Mouse (Mus musculus) CD4-positive, CD25-positive, alpha-beta regulatory T cell (primary cell): ENCODE results near the gene Car9. TPM values are rescaled to one million over a fixed set of nuclear protein-coding genes. Genes with fewer than 3 reads are reported as not detected.

Source experiments
- polyA plus RNA-seq: library from polyadenylated mRNA; unstranded; fragments of 100-300 nt; shearing (Covaris generic); gene quantifications from one replicate; pipeline ENCODE4 v1.2.1, GENCODE M21; 2017

Car9 gene
- 1.1 TPM for polyA plus RNA-seq

DNA sequence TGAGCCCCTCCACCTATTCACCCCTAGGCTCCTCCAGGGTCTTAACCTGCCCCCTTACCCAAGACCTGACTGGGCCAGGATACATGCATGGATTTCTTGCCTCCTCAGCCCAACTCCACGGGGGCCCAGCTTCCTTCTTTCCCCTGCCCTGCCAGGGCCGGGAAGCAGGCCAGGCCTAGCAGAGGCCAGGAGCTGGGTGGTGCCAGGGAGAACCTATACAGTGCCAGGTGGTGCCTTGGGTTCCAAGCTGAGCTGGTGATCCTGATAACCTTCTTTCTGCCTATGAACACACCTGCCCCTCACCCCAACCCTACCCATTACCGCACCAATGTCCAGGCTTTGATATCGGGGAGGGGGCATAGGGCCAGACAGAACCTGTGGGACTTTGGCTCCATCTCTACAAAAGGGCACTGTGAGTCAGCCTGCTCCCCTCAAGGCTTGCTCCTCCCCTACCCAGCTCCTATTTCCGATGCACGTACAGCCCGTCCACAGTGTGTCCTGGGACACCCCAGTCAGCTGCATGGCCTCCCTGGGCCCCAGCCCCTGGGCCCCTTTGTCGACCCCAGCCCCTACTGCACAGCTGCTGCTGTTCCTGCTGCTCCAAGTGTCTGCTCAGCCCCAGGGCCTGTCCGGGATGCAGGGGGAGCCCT, at the start of gene Car9:
TSS of gene Car9 (plus strand) at position 431 of the 650 bp plus-strand sequence.

GRCm38 (mm10) chr4:43483535-43484091, 23.2 kb upstream of the Car9 start, which contains the start of gene Sit1:
TSS of gene Sit1 (minus strand) at chr4:43483734.

DNA sequence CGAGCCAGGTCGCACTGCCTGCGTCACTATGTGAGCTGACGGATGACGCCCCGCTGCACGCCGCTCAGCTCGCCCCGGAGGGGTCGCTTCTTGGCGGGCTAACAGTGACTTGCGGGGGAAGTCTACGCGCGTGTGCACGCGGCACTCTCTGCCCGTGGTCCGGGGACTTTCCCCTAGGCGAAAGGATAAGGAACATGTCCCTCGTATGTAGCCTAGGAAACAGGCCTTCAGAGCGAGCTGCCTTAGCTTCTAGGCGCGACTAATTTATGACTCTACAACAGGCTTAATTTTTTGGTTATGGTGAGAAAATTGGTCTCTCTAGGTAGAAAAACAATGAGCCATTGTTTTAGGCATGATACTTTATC, 14.0 kb upstream of the Car9 start, which contains the start of gene Ccdc107:
TSS of gene Ccdc107 (plus strand) at position 80 of the 365 bp plus-strand sequence.

GRCm38 (mm10) chr4:43499407-43500333, 7.1 kb upstream of the Car9 start, which contains the start of gene Arhgef39:
TSS of gene Arhgef39 (minus strand) at chr4:43499695.

DNA sequence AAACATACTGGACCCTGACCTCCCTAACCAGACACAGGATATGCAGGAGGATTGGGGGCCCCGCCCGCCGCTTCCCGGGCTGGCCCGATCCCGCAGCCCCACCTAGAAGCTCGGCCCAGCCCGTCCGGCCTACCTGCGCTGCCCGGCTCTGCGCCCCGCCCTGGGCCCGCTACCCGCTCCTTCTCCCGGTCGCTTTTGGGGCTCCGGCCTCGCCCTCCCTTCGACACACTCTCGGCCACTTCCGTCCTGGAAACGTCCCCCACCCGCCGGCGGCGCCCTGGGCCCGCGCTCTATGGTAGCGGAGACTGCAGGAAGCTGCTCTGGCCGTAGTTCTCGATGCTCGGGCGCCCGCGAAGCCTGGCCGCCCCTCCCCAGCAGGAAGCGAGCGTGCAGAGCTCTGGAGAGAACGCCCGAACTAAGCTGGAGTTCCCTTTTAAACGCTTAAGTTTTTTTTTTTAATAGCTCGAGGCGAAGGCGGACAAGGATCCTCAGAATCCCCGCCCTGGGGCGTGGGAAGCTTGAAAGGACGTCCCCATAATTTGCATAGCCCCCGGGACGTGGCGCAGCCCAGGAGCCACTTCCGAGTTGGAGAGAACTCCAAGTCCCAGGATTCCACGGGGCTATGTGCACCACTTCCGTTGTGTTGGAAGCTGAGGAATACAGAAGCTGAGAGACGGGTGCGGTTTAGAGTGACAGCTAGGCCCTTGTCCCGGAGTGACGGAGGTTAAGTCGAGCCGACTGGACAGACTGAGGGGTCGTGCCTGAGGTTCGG, 55.4 kb downstream of the Car9 start, which contains the start of the genes Creb3 and Tln1:
TSS of gene Creb3 (plus strand) at position 336 of the 772 bp plus-strand sequence.
TSS of gene Tln1 (minus strand) at position 695 of the 772 bp plus-strand sequence.

Other genes with a start within 250 kb of the Car9 start
- gene Atp8b5, start 239.8 kb upstream of the Car9 start, polyA plus RNA-seq: not detected
- 0.08 TPM for gene Rusc2, start 125.0 kb upstream of the Car9 start, polyA plus RNA-seq
- not detected for gene Fam166b, start 77.8 kb upstream of the Car9 start, polyA plus RNA-seq
- gene Tesk1, start 65.0 kb upstream of the Car9 start, polyA plus RNA-seq: 68.3 TPM
- 60.0 TPM for gene Cd72, start 52.3 kb upstream of the Car9 start, polyA plus RNA-seq
- gene Sit1, start 23.2 kb upstream of the Car9 start, polyA plus RNA-seq: 155 TPM
- gene Ccdc107, start 14.1 kb upstream of the Car9 start, polyA plus RNA-seq: 90.4 TPM
- 5.7 TPM for gene Arhgef39, start 7.3 kb upstream of the Car9 start, polyA plus RNA-seq
- not detected for gene Tpm2, start 16.8 kb downstream of the Car9 start, polyA plus RNA-seq
- gene Creb3, start 55.4 kb downstream of the Car9 start, polyA plus RNA-seq: 82.0 TPM
- 266 TPM for gene Tln1, start 55.7 kb downstream of the Car9 start, polyA plus RNA-seq
- 18.0 TPM for gene Rgp1, start 71.7 kb downstream of the Car9 start, polyA plus RNA-seq
- gene Gba2, start 71.9 kb downstream of the Car9 start, polyA plus RNA-seq: 51.7 TPM
- gene Msmp, start 77.5 kb downstream of the Car9 start, polyA plus RNA-seq: 4.2 TPM
- not detected for gene Npr2, start 125.0 kb downstream of the Car9 start, polyA plus RNA-seq
- 0.39 TPM for gene Spag8, start 146.6 kb downstream of the Car9 start, polyA plus RNA-seq
- 73.0 TPM for gene Hint2, start 149.5 kb downstream of the Car9 start, polyA plus RNA-seq
- 2.1 TPM for gene Tmem8b, start 162.0 kb downstream of the Car9 start, polyA plus RNA-seq
- gene Fam221b, start 162.2 kb downstream of the Car9 start, polyA plus RNA-seq: 1.2 TPM
- not detected for gene Olfr70, start 193.8 kb downstream of the Car9 start, polyA plus RNA-seq
- gene Olfr71, start 203.3 kb downstream of the Car9 start, polyA plus RNA-seq: not detected
- gene Hrct1, start 220.2 kb downstream of the Car9 start, polyA plus RNA-seq: not detected
- gene Spaar, start 223.1 kb downstream of the Car9 start, polyA plus RNA-seq: 0.11 TPM